Mouse (Mus musculus) megakaryocyte, embryonic 14.5 days (primary cell): ENCODE results near the gene Zfp784.

Experiments used
- FLI1 ChIP-seq: IDR thresholded peaks from 2 replicates; pipeline ENCODE4 v1.6.1; 2012; ENCODE audit warnings: low read length, inconsistent platforms, mixed read lengths
- GATA1 ChIP-seq: IDR thresholded peaks from 3 replicates; pipeline ENCODE4 v1.6.1; 2012; ENCODE audit warnings: mixed read lengths, low read length, inconsistent platforms, borderline replicate concordance

DNA sequence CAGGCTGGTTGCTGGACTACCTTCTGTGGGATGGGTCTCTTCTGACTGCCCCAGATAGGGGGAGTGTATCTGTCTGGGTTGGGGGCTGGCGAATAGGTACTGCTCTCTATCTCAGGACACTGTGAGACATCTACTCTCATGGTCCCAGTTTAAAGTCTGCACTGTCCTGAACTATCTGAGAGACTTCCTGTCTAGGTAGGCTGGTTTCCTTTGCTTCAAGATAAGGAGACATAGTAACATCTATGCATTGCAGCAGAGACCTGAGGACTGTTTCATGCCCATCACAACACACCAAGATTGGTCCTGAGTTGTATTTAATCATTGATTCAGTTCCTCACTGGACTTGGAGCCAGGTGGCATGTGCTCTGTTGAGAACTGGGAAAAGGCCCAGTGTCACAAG lies 47.3 kb upstream of the Zfp784 start:
- TF ChIP-seq GATA1 = no peak
- no peak for TF ChIP-seq FLI1
